Mouse (Mus musculus): Measurements from ENCODE around the gene Ak7.

Ak7 gene

GRCm38 (mm10) chr12:105794896-105795295 lies 89.1 kb downstream of the Ak7 start:
- no peak for DNase-seq

GRCm38 (mm10) chr12:105798001-105798400 lies 92.2 kb downstream of the Ak7 start:
- no peak for DNase-seq

GRCm38 (mm10) chr12:105805790-105806189 lies 100.0 kb downstream of the Ak7 start:
- DNase-seq, result no peak

DNA sequence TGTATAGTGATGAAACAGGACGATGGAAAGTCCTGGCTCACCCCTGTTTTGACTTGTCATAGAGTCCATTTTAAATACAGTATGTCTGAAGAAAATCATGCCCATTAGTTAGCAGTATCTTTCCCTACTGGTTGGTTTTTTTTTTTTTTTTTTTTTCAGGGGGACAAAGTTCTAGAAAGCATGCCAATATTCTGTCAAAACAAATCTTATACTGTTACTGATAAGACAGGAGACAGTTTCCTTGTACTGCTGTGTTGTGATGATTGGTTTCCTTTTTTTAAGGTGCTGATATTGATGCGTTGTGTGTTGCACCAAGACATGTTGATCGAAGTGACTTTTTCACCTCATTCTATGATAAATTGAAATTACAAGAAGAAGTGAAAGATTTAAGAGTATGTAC lies 100.4 kb downstream of the Ak7 start:
- DNase-seq, result no peak

DNA sequence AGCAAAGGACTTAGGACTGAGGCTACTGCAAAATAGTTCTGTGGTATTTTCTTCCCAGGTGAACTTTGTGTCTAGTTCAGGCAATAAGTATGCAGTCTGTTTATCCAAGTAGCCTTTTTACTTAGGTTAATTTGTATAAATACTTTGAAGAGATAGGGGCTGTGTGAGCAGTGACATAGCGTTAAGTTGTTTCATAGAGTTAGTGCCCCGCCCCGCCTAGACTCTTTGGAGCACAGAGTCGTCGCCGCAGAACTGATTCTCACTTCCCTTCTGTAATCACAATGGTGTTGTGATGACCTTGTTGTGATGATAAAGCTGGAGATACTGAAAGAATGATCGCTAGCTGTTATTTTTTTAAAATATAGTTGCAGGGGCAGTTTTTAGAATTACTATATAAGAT lies 101.6 kb downstream of the Ak7 start:
- no peak for DNase-seq

- DNase-seq, result no peak
Observed at GRCm38 (mm10) chr12:105808945-105809344, 103.2 kb downstream of the Ak7 start.

DNA sequence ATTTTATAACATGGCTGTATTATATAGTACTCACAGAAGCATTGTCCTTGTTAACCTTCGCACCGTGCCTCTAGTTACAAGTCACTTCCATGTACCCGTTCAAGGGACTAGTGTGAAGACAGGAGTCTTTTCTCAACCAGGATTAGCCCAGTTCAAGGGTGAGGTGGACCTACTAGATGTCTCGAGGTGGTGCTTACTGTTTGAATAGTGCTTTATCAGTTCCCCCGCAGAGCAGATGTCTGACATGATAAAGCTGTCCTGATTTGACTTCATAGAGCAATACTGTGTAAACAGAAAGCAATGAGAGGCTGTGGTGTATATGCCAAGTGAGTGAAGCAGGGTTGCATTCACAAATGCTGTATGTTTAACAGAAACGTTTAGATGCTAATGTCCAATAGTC lies 104.8 kb downstream of the Ak7 start:
- DNase-seq, result no peak

DNA sequence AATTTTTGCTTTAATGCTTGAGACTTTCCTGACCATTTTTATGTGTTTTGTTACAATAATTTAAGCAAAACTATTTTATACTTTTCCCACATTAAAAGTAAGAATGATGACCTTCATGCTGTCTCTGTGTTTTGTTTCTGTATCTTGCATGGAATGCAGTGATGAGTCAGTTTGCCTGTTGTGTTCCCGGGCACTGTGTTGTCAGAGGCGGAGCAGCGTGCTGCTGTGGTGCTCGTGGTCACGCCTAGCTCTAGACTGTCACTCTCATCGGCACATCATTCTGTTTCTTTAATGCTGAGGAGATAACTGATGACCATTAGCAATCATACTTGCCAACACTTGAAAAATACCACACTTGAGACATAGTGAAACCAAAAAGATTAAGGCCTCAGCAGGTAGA lies 108.2 kb downstream of the Ak7 start:
- no peak for DNase-seq

DNA sequence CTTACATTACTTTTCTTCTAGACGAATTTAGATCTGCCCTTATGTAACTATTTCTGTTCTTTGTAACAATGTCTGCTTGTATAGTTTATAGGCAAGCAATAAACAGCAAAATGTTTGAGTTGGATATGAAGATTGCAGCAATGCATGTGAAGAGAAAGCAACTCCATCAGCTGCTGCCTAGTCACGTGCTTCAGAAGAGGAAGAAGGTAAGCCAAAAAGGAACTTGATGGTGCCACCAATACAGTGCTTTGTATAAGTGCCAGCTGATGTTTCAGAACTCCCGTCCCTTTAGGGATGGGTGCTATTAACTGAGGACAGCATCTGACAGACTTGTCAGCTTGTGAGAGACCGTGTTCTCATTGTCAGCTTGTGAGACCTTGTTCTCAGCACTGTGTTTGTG lies 117.7 kb downstream of the Ak7 start:
- DNase-seq, result no peak

DNA sequence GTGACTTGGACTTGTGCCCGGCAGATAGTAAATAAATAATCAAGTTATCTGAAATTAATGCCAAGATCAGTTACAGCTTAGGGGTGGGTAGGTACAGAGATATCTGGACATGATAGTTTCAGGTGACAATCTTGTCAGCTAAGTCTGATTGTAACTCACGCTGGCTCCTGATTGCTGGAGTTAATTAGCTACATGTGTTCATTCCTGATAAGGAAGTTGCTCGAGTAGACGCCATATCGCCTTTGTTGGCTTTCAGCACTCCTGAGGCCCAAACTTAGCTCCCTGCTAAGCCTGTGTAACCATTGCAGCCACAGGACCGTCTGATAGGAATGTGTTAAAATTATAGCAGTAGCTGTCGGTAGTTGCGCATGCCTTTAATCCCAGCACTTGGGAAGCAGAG lies 119.0 kb downstream of the Ak7 start:
- DNase-seq, result no peak

DNA sequence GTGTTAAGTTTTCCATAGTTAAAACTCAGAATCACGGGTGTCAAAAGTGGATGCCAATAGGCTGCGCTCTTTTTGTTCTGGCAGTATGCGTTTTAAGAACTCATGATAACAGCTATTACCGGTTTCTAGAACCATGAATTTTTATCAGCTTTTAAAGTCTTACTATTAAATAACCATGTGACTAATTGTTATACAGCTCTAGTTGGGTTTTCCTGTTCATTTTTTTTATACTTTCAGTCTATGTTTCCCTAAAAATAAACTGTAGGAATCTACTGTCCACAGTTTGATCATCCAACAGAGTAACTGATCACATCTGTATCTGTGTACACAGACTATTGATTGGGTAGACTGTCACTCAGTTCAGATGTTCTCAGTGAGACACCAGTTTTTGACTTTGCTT lies 119.5 kb downstream of the Ak7 start:
- no peak for DNase-seq

Data from cerebellum, postnatal 14 days (tissue).